Mouse (Mus musculus) MEL (cell line): Measurements from ENCODE around the gene Fbln1. TPM values are rescaled to one million over a fixed set of nuclear protein-coding genes. Genes with fewer than 3 reads are reported as not detected.

Experiments used
- DNase-seq: peaks from one replicate; pipeline ENCODE4 v3.0.0; 2011; ENCODE audit warnings: low read depth, low spot score
- H3K27ac ChIP-seq: 2 replicates; pipeline ENCODE4 v1.5.1; 2012; ENCODE audit warnings: low read depth, mild to moderate bottlenecking, control low read depth, low read length, moderate library complexity; ENCODE audit not compliant: control insufficient read depth
- H3K27me3 ChIP-seq, 2 experiments: fragments of 150-350 bp in 1 of 2; sonication (generic) in 1 of 2; 2 replicates each; pipeline ENCODE4 v1.6.1; 2012; ENCODE audit warnings: low read length in 2 of 2, mild to moderate bottlenecking in 2 of 2, improper control_type of control experiment in 1 of 2, moderate library complexity in 1 of 2; ENCODE audit not compliant: insufficient read depth in 2 of 2, control insufficient read depth in 1 of 2
- H3K36me3 ChIP-seq, 2 experiments: 2 replicates each; pipeline ENCODE4 v1.6.1; 2012 to 2014; ENCODE audit warnings: low read length in 2 of 2, improper control_type of control experiment in 1 of 2, inconsistent platforms in 1 of 2, mild to moderate bottlenecking in 1 of 2; ENCODE audit not compliant: insufficient read depth in 2 of 2, control insufficient read depth in 1 of 2
- H3K4me1 ChIP-seq, 2 experiments: fragments of 150-350 bp in 1 of 2; sonication (generic) in 1 of 2; 2 replicates each; pipeline ENCODE4 v1.6.1; 2012; ENCODE audit warnings: low read length in 2 of 2, improper control_type of control experiment in 1 of 2, mild to moderate bottlenecking in 1 of 2; ENCODE audit not compliant: insufficient read depth in 2 of 2, control insufficient read depth in 1 of 2
- H3K4me3 ChIP-seq, 2 experiments: fragments of 150-350 bp in 1 of 2; sonication (generic) in 1 of 2; 2 replicates each; pipeline ENCODE4 v1.5.1; 2012; ENCODE audit warnings: low read depth in 2 of 2, low read length in 2 of 2, mild to moderate bottlenecking in 2 of 2, moderate library complexity in 2 of 2, control low read depth in 1 of 2, improper control_type of control experiment in 1 of 2; ENCODE audit not compliant: control insufficient read depth in 1 of 2, insufficient read depth in 1 of 2
- H3K79me2 ChIP-seq: 2 replicates; pipeline ENCODE4 v1.6.1; 2012; ENCODE audit warnings: mild to moderate bottlenecking, low read length, moderate library complexity; ENCODE audit not compliant: control insufficient read depth, poor library complexity, insufficient read depth
- H3K9ac ChIP-seq: 2 replicates; pipeline ENCODE4 v1.6.1; 2012; ENCODE audit warnings: low read depth, mild to moderate bottlenecking, control low read depth, low read length, moderate library complexity; ENCODE audit not compliant: control insufficient read depth, poor library complexity, severe bottlenecking
- H3K9me3 ChIP-seq: fragments of 150-350 bp; sonication (generic); replicated peaks from 2 replicates; pipeline ENCODE4 v1.6.1; 2012; ENCODE audit warnings: mild to moderate bottlenecking, low read length, improper control_type of control experiment, moderate library complexity; ENCODE audit not compliant: insufficient read depth
- BHLHE40 ChIP-seq: IDR thresholded peaks from 2 replicates; pipeline ENCODE4 v1.6.1; 2012; ENCODE audit warnings: low read depth, mild to moderate bottlenecking, inconsistent platforms, low read length, improper control_type of control experiment, borderline replicate concordance
- CHD1 ChIP-seq: IDR thresholded peaks from 2 replicates; pipeline ENCODE4 v1.6.1; 2012; ENCODE audit warnings: low read depth, mild to moderate bottlenecking, inconsistent platforms, low read length, improper control_type of control experiment
- ELF1 ChIP-seq: IDR thresholded peaks from 2 replicates; pipeline ENCODE4 v1.6.1; 2014; ENCODE audit warnings: low read depth, mild to moderate bottlenecking, inconsistent platforms, low read length, improper control_type of control experiment, moderate library complexity
- EP300 ChIP-seq, 2 experiments: IDR thresholded peaks; 2 replicates each; pipeline ENCODE4 v1.6.1; 2011; ENCODE audit warnings: improper control_type of control experiment in 2 of 2, low read length in 2 of 2, low read depth in 1 of 2, mild to moderate bottlenecking in 1 of 2
- ETS1 ChIP-seq: IDR thresholded peaks from 2 replicates; pipeline ENCODE4 v1.6.1; 2012; ENCODE audit warnings: low read depth, mild to moderate bottlenecking, inconsistent platforms, low read length, improper control_type of control experiment, moderate library complexity
- GABPA ChIP-seq: IDR thresholded peaks from 2 replicates; pipeline ENCODE4 v1.6.1; 2012; ENCODE audit warnings: low read depth, mild to moderate bottlenecking, inconsistent platforms, low read length, improper control_type of control experiment, moderate library complexity
- JUND ChIP-seq: IDR thresholded peaks from 2 replicates; pipeline ENCODE4 v1.6.1; 2011; ENCODE audit warnings: low read depth, mild to moderate bottlenecking, improper control_type of control experiment, low read length
- KAT2A ChIP-seq: conservative IDR thresholded peaks from 2 replicates; pipeline ENCODE4 v1.6.1; 2012; ENCODE audit warnings: low read depth, low read length, improper control_type of control experiment, inconsistent platforms
- MAX ChIP-seq: IDR thresholded peaks from 2 replicates; pipeline ENCODE4 v1.6.1; 2011; ENCODE audit warnings: low read length, improper control_type of control experiment
- MAZ ChIP-seq: IDR thresholded peaks from 2 replicates; pipeline ENCODE4 v1.6.1; 2012; ENCODE audit warnings: low read depth, mild to moderate bottlenecking, inconsistent platforms, low read length, improper control_type of control experiment
- MEF2A ChIP-seq: IDR thresholded peaks from 2 replicates; pipeline ENCODE4 v1.6.1; 2014; ENCODE audit warnings: low read depth, mild to moderate bottlenecking, inconsistent platforms, low read length, improper control_type of control experiment; ENCODE audit not compliant: poor library complexity, insufficient replicate concordance, severe bottlenecking; ENCODE audit errors: extremely low read depth
- MYB ChIP-seq: IDR thresholded peaks from 2 replicates; pipeline ENCODE4 v1.6.1; 2011; ENCODE audit warnings: mild to moderate bottlenecking, low read depth, low read length, improper control_type of control experiment
- MYC ChIP-seq: IDR thresholded peaks from 2 replicates; pipeline ENCODE4 v1.6.1; 2011; ENCODE audit warnings: low read depth, mild to moderate bottlenecking, low read length, improper control_type of control experiment, moderate library complexity
- NELFE ChIP-seq: IDR thresholded peaks from 2 replicates; pipeline ENCODE4 v1.6.1; 2011; ENCODE audit warnings: low read depth, low read length, improper control_type of control experiment
- RAD21 ChIP-seq: IDR thresholded peaks from 2 replicates; pipeline ENCODE4 v1.6.1; 2011; ENCODE audit warnings: mild to moderate bottlenecking, low read depth, low read length, improper control_type of control experiment
- RCOR1 ChIP-seq: IDR thresholded peaks from 2 replicates; pipeline ENCODE4 v1.6.1; 2012; ENCODE audit warnings: low read depth, mild to moderate bottlenecking, inconsistent platforms, low read length, improper control_type of control experiment
- SIN3A ChIP-seq: IDR thresholded peaks from 2 replicates; pipeline ENCODE4 v1.6.1; 2012; ENCODE audit warnings: low read length, improper control_type of control experiment, inconsistent platforms
- SMC3 ChIP-seq: IDR thresholded peaks from 2 replicates; pipeline ENCODE4 v1.6.1; 2011; ENCODE audit warnings: low read depth, low read length, improper control_type of control experiment
- TAL1 ChIP-seq: IDR thresholded peaks from 2 replicates; pipeline ENCODE4 v1.6.1; 2012; ENCODE audit warnings: mild to moderate bottlenecking, inconsistent platforms, low read length, moderate library complexity, mixed read lengths
- TBP ChIP-seq: IDR thresholded peaks from 2 replicates; pipeline ENCODE4 v1.8.0; 2011; ENCODE audit warnings: low read depth, low read length, improper control_type of control experiment
- USF1 ChIP-seq: IDR thresholded peaks from 2 replicates; pipeline ENCODE4 v1.6.1; 2014; ENCODE audit warnings: low read depth, mild to moderate bottlenecking, inconsistent platforms, low read length, improper control_type of control experiment, moderate library complexity
- USF2 ChIP-seq, 2 experiments: IDR thresholded peaks; 2 replicates each; pipeline ENCODE4 v1.6.1; 2011 to 2012; ENCODE audit warnings: improper control_type of control experiment in 2 of 2, low read length in 2 of 2, borderline replicate concordance in 1 of 2, inconsistent platforms in 1 of 2, low read depth in 1 of 2, mild to moderate bottlenecking in 1 of 2; ENCODE audit not compliant: insufficient read depth in 1 of 2
- ZC3H11A ChIP-seq: IDR thresholded peaks from 2 replicates; pipeline ENCODE4 v1.6.1; 2012; ENCODE audit warnings: low read depth, mild to moderate bottlenecking, inconsistent platforms, low read length, improper control_type of control experiment
- polyA plus RNA-seq, 2 experiments: library from polyadenylated mRNA; stranded (reverse) in 1 of 2; unstranded in 1 of 2; fragments of >175 nt in 1 of 2; fragments of >200 nt in 1 of 2; gene quantifications; 2 replicates each; pipeline versions ENCODE4 v1.2.1 to v1.2.4; 2012; ENCODE audit warnings: low replicate concordance in 2 of 2, low read depth in 1 of 2; ENCODE audit not compliant: insufficient read length in 2 of 2, insufficient read depth in 1 of 2, missing spikeins in 1 of 2
- total RNA-seq: library from RNA; depleted of rRNA; stranded (reverse); fragments of 300-350 nt; gene quantifications from 2 replicates; pipeline ENCODE4 v1.2.3, GENCODE M21; 2012

The Fbln1 gene
- total and polyA plus RNA-seq, 3 experiments: not detected

GRCm38 (mm10) chr15:85334234-85334633, 128.5 kb downstream of the Fbln1 start:
- no peak for DNase-seq
- Histone ChIP-seq H3K4me1 (no peaks in the 10 kb centered on the region; a peak in 1 of 4 replicates), H3K79me2 (peaks cover 14% of the 10 kb centered on the region), H3K36me3 (no peaks in the 10 kb centered on the region; a peak in 1 of 4 replicates), H3K9me3 (no peaks in the 10 kb centered on the region), H3K27me3 (no peaks in the 10 kb centered on the region), H3K27ac (no peak overlapping the region), H3K9ac (no peak overlapping the region), H3K4me3 (no peak overlapping the region)
- TF ChIP-seq RAD21: no peak
- no peak for TF ChIP-seq MYC
- TF ChIP-seq USF2 (IDR thresholded peaks at IDR 0.05; ENCODE audit: borderline replicate concordance in 1 of 2, insufficient read depth in 1 of 2, low read depth in 1 of 2, low read length in 2 of 2): no peak
- TF ChIP-seq KAT2A: no peak
- TF ChIP-seq TBP: no peak
- no peak for TF ChIP-seq JUND
- no peak for TF ChIP-seq MEF2A
- no peak for TF ChIP-seq ZC3H11A
- no peak for TF ChIP-seq ELF1
- TF ChIP-seq MAX: no peak
- TF ChIP-seq GABPA: no peak
- TF ChIP-seq NELFE: no peak
- no peak for TF ChIP-seq USF1
- TF ChIP-seq SMC3: no peak
- TF ChIP-seq SIN3A: no peak
- TF ChIP-seq ETS1: no peak
- TF ChIP-seq BHLHE40: no peak
- no peak for TF ChIP-seq TAL1
- no peak for TF ChIP-seq MAZ

- peak; percentile 8 for DNase-seq
- no peak for TF ChIP-seq TBP
- TF ChIP-seq GABPA: no peak
- TF ChIP-seq ELF1: no peak
- no peak for TF ChIP-seq EP300 (IDR thresholded peaks at IDR 0.05; ENCODE audit: low read depth in 1 of 2, low read length in 2 of 2)
- TF ChIP-seq KAT2A: no peak
- no peak for TF ChIP-seq MAX
- TF ChIP-seq RCOR1: no peak
- no peak for TF ChIP-seq NELFE
- no peak for TF ChIP-seq BHLHE40
- no peak for TF ChIP-seq MYB
- no peak for TF ChIP-seq SIN3A
- no peak for TF ChIP-seq CHD1
- H3K27me3 ChIP-seq: no peaks in the 10 kb centered on the region
- H3K36me3 ChIP-seq: no peaks in the 10 kb centered on the region; a peak in 1 of 4 replicates
- no peaks in the 10 kb centered on the region; a peak in 1 of 4 replicates for H3K4me1 ChIP-seq
- peaks cover 17% of the 10 kb centered on the region for H3K79me2 ChIP-seq
- peak within 1 kb of the TSS; percentile 70 for H3K27ac ChIP-seq
- H3K9ac ChIP-seq: peak within 1 kb of the TSS; percentile 87
- H3K9me3 ChIP-seq: no peaks in the 10 kb centered on the region
- H3K4me3 ChIP-seq: peak within 1 kb of the TSS; percentile 79 to 97
These were observed 130.0 kb downstream of the Fbln1 start, which contains the start of gene Atxn10 for GRCm38 (mm10) chr15:85335671-85336300. Gene Atxn10 (plus strand): TSS chr15:85336245.
